Mouse (Mus musculus) C2C12 (cell line): ENCODE results near the gene Disp3.

Experiments
- CTCF ChIP-seq: IDR thresholded peaks from one replicate; pipeline ENCODE4 v1.5.1; 2011; ENCODE audit not compliant: control insufficient read depth, insufficient read depth, insufficient read length
- MAX ChIP-seq: IDR thresholded peaks from one replicate; pipeline ENCODE4 v1.6.1; 2011; ENCODE audit warnings: mild to moderate bottlenecking, control low read depth
- MYOD1 ChIP-seq: IDR thresholded peaks from one replicate; pipeline ENCODE4 v1.6.1; 2011; ENCODE audit warnings: low read depth; ENCODE audit not compliant: control insufficient read depth, insufficient read length
- MYOG ChIP-seq: IDR thresholded peaks from one replicate; pipeline ENCODE4 v1.6.1; 2011; ENCODE audit not compliant: control insufficient read depth, insufficient read length; ENCODE audit errors: extremely low read depth
- USF1 ChIP-seq: IDR thresholded peaks from one replicate; pipeline ENCODE4 v1.6.1; 2011; ENCODE audit warnings: low read depth, mild to moderate bottlenecking, control low read depth, moderate library complexity

DNA sequence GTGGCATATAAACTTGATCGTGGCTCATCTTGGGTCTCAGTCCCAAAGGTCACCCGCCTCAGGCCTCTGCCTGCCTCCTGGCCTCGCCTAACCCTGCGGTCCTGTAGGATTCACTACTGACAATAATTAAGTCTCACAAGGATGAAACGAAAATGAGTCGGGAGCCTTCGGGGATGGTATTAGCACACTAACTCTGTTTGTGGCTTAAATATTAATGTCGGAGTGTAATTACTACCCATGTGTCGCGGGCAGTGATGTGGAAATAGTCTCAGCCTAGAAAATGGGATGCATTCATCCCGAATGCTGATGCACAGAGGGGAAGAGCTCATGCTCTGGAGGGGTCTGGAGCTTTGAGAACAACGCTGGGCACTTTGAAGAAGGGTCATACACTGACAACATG, 31.6 kb upstream of the Disp3 start:
- TF ChIP-seq CTCF (no peak), MAX (no peak), USF1 (no peak), MYOG (no peak), MYOD1 (no peak)
